Mouse (Mus musculus): ENCODE measurements around the gene Meioc.

Gene Meioc

GRCm38 (mm10) chr11:102663416-102663815 is at the start of gene Meioc:
Meioc (plus strand) TSS chr11:102663716.
- DNase-seq (ENCODE audit: low read depth in 1 of 2, low spot score in 2 of 2) = no peak

GRCm38 (mm10) chr11:102619449-102619848 is 44.1 kb upstream of the Meioc start:
- DNase-seq (ENCODE audit: low read depth in 1 of 2, low spot score in 2 of 2) = no peak

GRCm38 (mm10) chr11:102623876-102624789 is 39.4 kb upstream of the Meioc start:
- no peak for DNase-seq (ENCODE audit: low read depth in 1 of 2, low spot score in 2 of 2)

GRCm38 (mm10) chr11:102624888-102625407 is 38.6 kb upstream of the Meioc start:
- DNase-seq (ENCODE audit: low read depth in 1 of 2, low spot score in 2 of 2) = no peak

- DNase-seq (ENCODE audit: low read depth in 1 of 2, low spot score in 2 of 2) = no peak
These were observed 36.2 kb upstream of the Meioc start for GRCm38 (mm10) chr11:102627171-102627931.

- no peak for DNase-seq (ENCODE audit: low read depth in 1 of 2, low spot score in 2 of 2)
These were observed 35.0 kb upstream of the Meioc start for GRCm38 (mm10) chr11:102628529-102628928.

- no peak for DNase-seq (ENCODE audit: low read depth in 1 of 2, low spot score in 2 of 2)
These were observed 34.1 kb upstream of the Meioc start for GRCm38 (mm10) chr11:102629375-102629774.

- DNase-seq (ENCODE audit: low read depth in 1 of 2, low spot score in 2 of 2) = no peak
These were observed 32.8 kb upstream of the Meioc start for GRCm38 (mm10) chr11:102630731-102631130.

- no peak for DNase-seq (ENCODE audit: low read depth in 1 of 2, low spot score in 2 of 2)
These were observed 32.3 kb upstream of the Meioc start for GRCm38 (mm10) chr11:102631203-102631602.

GRCm38 (mm10) chr11:102632725-102633124 is 30.8 kb upstream of the Meioc start:
- no peak for DNase-seq (ENCODE audit: low read depth in 1 of 2, low spot score in 2 of 2)

- no peak for DNase-seq (ENCODE audit: low read depth in 1 of 2, low spot score in 2 of 2)
These were observed 30.1 kb upstream of the Meioc start for GRCm38 (mm10) chr11:102633379-102633778.

- no peak for DNase-seq (ENCODE audit: low read depth in 1 of 2, low spot score in 2 of 2)
These were observed 26.6 kb upstream of the Meioc start for GRCm38 (mm10) chr11:102636887-102637286.

- DNase-seq (ENCODE audit: low read depth in 1 of 2, low spot score in 2 of 2) = no peak
These were observed 19.6 kb upstream of the Meioc start for GRCm38 (mm10) chr11:102643891-102644382.

GRCm38 (mm10) chr11:102646226-102646625 is 17.3 kb upstream of the Meioc start:
- DNase-seq (ENCODE audit: low read depth in 1 of 2, low spot score in 2 of 2) = no peak

- no peak for DNase-seq (ENCODE audit: low read depth in 1 of 2, low spot score in 2 of 2)
These were observed 15.6 kb upstream of the Meioc start for GRCm38 (mm10) chr11:102647885-102648284.

- DNase-seq (ENCODE audit: low read depth in 1 of 2, low spot score in 2 of 2) = peak in 1 of 2 experiments; percentile 9
These were observed 12.1 kb upstream of the Meioc start for GRCm38 (mm10) chr11:102651381-102651780.

GRCm38 (mm10) chr11:102652844-102653243 is 10.7 kb upstream of the Meioc start:
- DNase-seq (ENCODE audit: low read depth in 1 of 2, low spot score in 2 of 2) = no peak

- DNase-seq (ENCODE audit: low read depth in 1 of 2, low spot score in 2 of 2) = no peak
These were observed 7.6 kb upstream of the Meioc start for GRCm38 (mm10) chr11:102655888-102656287.

- no peak for DNase-seq (ENCODE audit: low read depth in 1 of 2, low spot score in 2 of 2)
These were observed 7.1 kb upstream of the Meioc start for GRCm38 (mm10) chr11:102656326-102656926.

- no peak for DNase-seq (ENCODE audit: low read depth in 1 of 2, low spot score in 2 of 2)
These were observed 6.6 kb upstream of the Meioc start for GRCm38 (mm10) chr11:102656931-102657330.

GRCm38 (mm10) chr11:102665151-102665550 is 1.6 kb downstream of the Meioc start:
- DNase-seq (ENCODE audit: low read depth in 1 of 2, low spot score in 2 of 2) = no peak
